Mouse (Mus musculus) T-cell, adult 2 months (primary cell): ENCODE data around the gene Acaca.

Source experiments
- DNase-seq: peaks from one replicate; pipeline ENCODE4 v3.0.0; 2022; ENCODE audit warnings: low spot score

The Acaca gene

DNA sequence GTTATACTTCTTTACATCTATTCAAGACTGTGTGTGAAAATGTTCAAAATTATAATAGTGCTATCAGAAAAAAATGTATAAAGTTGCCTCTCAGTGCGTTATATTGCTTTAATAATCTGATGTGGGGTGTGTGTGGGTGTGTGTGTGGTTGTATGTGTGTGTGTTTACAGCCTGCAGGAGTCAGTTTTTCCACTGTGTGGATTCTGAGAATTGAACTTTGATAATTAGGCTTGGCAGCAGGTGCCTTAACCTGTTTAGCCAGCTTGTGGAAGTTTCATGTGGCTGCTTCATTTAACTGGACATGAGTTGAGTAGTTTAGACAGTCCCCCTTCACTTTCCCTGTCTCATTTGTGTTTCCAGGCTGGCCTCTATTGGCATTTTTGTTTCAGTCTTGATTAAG is 117.9 kb downstream of the Acaca start:
- DNase-seq = no peak

DNA sequence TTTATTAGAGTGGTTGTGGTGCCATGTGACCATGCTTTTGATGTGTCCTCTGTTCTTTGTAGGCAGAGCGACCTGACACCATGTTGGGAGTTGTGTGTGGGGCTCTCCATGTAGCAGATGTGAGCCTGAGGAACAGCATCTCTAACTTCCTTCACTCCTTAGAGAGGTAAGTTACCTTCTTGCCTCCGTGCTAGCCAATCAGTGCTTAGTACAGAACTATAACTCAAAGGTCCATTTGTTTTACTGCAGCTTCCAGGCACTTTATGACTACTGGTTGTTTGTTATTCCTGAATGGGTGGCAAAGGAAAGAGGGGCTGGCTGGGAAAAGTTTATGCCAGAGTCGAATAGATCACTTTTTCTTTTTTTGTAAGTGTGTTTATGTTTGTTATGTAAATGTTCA is 121.7 kb downstream of the Acaca start:
- no peak for DNase-seq

DNA sequence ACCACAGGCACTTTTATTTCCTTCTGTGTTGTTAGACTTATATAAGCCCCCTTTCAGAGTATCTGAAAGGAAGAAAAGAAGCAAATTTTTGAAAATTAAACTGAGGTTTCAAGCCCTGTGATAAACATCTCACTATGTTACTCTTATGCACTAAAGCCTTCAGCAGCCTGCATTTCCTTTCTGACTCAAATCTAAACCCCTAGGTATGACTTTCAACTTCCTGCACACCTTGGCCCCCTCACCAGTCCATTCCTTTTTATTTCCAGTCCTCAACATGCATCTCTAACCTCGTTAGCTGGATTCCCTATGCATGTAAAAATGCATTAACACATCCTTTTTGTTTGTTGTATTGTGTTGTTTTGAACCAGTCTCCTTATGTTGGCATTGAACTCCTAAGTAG is 123.0 kb downstream of the Acaca start:
- DNase-seq = no peak

DNA sequence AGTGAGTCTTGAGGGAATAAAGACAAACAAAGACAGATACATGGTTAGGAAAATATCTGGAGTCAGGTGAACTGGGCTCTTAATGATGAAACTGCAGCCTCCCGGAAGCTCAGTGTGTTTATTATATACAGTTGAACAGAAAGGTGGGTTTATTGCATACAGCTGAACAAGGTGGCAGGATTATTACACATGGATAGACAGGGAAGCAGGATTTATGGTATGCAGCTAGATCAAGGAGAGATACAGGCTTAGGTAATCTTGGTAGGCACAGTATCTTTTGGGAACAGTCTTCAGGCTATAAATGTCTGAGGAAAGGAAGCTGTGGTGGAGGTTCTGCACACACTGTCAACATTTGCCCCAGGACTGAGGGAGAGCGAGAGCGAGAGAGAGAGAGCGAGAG is 126.4 kb downstream of the Acaca start:
- no peak for DNase-seq

GRCm38 (mm10) chr11:84258053-84258710 is 128.7 kb downstream of the Acaca start:
- DNase-seq = no peak

- no peak for DNase-seq
These were observed 135.0 kb downstream of the Acaca start for GRCm38 (mm10) chr11:84264490-84264889.

DNA sequence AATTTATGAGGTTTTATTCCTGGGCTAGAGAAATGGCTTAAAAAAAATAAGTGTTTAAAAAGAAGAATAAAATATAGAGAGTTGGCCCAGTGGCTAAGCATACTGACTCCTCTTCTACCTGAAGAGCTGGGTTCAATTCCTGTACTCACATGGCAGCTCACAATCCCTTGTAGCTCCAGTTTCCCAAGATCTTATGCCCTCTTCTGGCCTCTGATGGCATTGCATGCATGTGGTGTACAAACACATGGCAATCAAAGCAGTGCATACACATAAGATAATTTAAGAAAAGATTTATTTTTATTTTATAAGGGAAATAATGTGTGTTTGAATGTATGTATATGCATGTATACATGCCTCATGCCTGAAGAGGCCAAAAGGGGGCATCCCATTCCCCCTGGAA is 138.6 kb downstream of the Acaca start:
- DNase-seq = peak; percentile 7

GRCm38 (mm10) chr11:84270511-84270910 is 141.0 kb downstream of the Acaca start:
- no peak for DNase-seq

DNA sequence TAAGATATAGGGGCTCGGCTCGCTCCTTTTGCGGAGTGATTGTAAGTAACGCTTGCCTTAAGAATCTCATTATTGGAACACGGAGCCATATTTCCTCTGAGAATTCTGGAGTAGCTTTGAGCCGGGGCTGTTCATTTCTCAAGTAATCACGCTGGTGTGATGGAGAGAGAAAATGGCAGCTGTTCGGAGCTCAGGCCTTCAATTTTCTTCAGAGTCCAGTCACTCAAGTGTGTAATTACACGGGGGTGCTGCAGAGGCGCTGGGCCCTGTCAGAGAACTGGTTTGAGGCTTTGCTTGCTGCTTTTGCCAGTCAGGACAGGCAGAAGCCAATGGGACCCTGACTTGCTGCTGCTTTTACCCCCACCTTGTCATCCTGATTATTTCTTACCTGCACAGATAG is 142.5 kb downstream of the Acaca start:
- DNase-seq = no peak

DNA sequence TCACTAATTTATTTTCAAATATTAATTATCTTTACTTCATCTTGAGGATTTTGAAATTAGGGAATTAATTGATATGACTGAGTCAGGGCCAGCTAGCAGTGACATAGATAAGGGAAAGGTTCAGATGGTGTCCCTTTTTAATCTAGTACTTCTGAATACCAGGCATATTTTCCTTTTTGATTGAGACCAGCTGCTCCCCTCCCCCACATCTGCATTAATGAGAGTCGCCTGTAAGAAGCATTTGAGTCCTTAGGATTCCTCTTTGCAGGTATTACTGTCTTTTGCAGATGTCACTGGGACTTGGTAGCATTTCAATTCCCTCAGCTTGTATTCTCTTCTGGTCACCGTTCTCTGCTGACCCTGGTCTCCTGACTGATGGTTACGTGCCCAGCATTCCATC is 143.1 kb downstream of the Acaca start:
- no peak for DNase-seq

- DNase-seq = no peak
These were observed 147.5 kb downstream of the Acaca start for GRCm38 (mm10) chr11:84276979-84277378.

DNA sequence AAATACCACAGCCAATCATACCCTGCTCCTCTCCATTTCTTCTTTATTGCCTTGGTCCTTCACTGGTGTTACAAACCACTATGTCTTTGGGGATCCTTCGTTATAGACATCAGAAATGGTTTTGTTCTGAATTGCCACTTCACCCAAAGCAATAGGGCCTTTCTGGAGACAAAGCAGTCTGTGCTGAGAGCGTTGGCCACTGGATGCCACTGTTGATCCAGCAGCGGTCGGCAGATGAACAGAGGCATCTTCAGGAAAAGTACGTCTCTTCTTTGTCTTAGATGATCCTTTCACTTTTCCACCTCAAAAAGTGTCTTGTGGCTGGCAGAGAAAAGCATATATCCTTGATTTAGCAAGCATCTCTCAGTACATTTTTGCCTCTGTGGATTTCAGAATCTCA is 151.8 kb downstream of the Acaca start:
- DNase-seq = no peak

- DNase-seq = no peak
These were observed 153.7 kb downstream of the Acaca start for GRCm38 (mm10) chr11:84282944-84283703.

DNA sequence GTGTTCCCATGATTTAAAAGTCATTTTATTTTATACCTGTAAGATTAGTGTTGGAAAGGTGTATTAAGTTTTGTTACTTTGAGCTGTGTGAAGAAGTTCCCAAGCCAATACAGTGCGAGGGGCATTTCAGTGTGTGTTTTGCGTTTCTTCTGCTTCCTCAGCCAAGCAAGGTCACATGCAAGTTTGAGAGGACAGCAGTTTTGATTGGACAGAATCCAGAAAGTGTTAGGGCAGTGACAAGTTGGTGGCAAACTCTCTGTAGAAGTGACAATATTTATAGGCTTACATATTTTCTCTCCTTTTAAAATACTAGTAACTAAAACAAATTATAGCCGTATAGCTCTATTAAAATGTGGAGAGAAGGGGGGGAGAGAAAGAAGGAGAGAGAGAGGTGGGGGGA is 161.3 kb downstream of the Acaca start:
- no peak for DNase-seq

GRCm38 (mm10) chr11:84292532-84292931 is 163.1 kb downstream of the Acaca start:
- no peak for DNase-seq

DNA sequence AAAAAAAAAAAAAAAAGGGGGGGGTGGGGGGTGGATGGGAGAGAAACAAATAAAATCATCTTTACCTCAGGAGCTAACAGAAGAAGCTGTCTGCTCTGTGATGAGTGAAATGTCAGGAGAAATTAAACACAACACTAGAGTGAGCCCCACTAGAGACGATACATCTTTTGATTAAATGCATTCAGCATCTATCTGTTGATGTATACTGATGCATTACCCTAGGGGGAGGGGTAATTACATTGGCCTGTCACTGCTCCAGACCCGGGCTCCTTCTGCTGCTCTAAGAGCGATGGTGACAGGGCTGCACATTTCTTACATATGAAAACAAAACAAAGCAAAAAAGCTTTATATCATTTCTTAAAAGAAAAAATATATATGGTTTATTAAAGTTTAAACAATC is 163.8 kb downstream of the Acaca start:
- no peak for DNase-seq

GRCm38 (mm10) chr11:84296337-84296736 is 166.9 kb downstream of the Acaca start:
- DNase-seq = no peak

GRCm38 (mm10) chr11:84305474-84305873 is 176.0 kb downstream of the Acaca start:
- DNase-seq = no peak

- no peak for DNase-seq
These were observed 176.8 kb downstream of the Acaca start for GRCm38 (mm10) chr11:84306158-84306742.

- DNase-seq = no peak
These were observed 194.7 kb downstream of the Acaca start for GRCm38 (mm10) chr11:84324032-84324752.

- DNase-seq = no peak
These were observed 197.6 kb downstream of the Acaca start for GRCm38 (mm10) chr11:84327086-84327485.

GRCm38 (mm10) chr11:84332384-84332783 is 202.9 kb downstream of the Acaca start:
- no peak for DNase-seq

DNA sequence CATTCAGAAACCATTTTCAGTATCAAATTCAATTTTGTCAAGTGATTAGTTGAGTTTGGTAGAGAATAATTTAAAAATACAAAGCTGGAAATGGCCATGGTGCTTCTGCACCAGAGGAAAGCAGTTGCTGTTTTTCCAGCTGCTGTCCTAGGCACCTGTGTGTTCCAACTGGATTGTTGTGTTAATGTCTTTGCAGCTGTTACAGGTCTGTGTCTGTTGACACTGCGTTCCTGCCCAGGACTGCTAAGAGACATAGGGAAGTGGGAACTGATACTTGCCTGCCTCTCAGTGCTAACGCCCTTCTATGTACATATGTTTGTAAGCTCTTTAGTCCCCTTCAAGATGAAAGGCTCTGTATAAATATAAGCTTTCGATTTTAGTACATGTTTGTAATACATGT is 203.4 kb downstream of the Acaca start:
- no peak for DNase-seq
